Mouse (Mus musculus): ENCODE results near the gene Podxl. TPM values are rescaled to one million over a fixed set of nuclear protein-coding genes. Genes with fewer than 3 reads are reported as not detected.

The Podxl gene
- polyA plus RNA-seq, 1 experiment from 2014 or later, result not detected

DNA sequence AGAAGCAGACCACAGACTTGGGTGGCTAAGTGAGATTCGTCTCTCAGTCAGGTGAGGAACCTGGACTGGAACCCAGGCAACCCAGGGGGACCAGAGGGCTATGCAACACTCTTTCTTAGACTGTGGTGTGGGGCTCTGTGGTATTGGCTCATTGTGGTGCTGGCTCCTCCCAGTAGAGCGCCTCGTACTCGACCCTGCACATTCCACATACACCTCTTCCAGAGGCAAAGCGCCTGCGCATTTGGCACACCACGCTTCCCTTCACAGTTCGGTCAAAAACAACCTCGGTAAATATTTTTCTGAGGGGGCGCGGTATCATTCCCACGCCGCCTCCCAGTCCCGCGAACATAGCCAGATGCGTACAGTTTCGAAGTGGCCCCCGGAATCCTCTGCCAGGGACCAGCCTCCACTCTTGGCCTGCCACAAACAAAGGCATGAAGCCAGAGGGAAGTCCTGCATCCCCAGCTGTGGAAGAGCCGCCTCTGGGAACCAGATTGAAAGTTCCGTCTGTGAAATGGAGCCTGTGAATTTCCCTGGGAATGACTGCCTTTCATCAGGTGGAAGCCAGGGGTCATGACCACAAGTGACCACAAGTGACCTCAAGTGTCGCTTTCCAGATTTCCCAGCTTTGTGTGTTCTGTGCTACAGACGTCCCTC, 12.8 kb downstream of the Podxl start:
- Histone ChIP-seq H3K36me3 (ENCODE audit: inconsistent target) (no peaks in the 10 kb centered on the region), H3K4me3 (ENCODE audit: inconsistent target) (no peak overlapping the region), H3K27ac (no peak overlapping the region), H3K79me2 (ENCODE audit: inconsistent target) (no peaks in the 10 kb centered on the region)
- 83% methylated on average over 21 of the region's 22 CpGs for WGBS (ENCODE audit: missing documents)

DNA sequence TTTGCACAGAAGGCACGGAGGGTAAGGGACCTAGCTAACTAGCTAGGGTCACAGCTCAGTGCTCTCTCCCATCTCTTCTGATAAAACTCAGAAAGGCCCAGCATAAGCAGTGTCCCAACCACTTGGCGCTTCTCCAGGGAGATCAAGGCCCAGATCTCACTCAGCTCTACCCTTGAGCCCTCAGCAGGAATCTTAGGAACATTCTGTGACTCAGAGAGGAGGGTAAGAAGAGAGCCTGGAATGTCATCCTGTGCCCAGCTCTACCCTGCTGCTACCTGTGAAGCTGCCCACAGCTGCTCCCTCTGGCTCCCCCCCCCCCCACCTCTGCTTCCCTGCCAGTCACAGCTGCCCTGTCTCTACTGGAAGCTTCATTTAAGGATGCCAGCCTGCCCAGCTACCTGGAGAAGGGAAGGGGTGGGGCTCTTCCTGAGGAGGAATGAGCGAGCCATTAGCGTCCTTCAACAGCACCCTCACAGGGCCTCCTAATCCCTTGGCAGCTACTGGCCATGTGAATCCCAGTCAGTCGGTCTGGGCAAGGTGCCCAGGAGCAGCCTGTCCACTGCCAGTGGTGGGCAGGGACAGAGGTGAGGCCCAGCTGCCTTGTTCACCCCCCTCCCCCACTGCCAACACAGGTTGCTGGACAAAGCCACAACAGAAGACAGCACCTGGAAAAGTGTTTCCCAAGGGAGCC, 14.3 kb downstream of the Podxl start:
- no peak overlapping the region for H3K4me3 ChIP-seq (ENCODE audit: inconsistent target)
- H3K79me2 ChIP-seq (ENCODE audit: inconsistent target), result no peaks in the 10 kb centered on the region
- H3K36me3 ChIP-seq (ENCODE audit: inconsistent target), result no peaks in the 10 kb centered on the region
- WGBS (ENCODE audit: missing documents), result 70% methylated on average over 5 of the region's 5 CpGs
- H3K27ac ChIP-seq, result no peak overlapping the region

DNA sequence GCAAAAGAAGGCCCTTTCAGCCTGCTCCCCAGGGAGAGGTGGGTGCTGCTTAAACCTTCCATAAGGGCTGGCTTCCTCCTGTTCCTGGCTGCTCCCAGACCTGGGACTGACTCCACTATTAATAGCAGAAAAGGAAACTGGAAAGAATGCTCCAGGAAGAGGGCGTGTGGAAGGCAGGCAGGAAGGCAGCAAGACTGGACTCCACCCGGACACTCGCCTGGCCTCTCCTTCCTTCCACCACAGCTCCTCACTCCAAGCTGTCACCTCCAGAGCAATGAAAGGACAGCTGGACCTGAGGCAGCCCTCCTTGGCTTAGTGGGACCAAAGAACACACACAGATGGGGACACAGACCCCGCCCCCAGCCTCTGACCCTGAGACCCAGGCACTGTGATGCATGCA, 19.5 kb downstream of the Podxl start:
- WGBS (ENCODE audit: missing documents), result 86% methylated on average over 4 of the region's 4 CpGs
- no peaks in the 10 kb centered on the region for H3K36me3 ChIP-seq (ENCODE audit: inconsistent target)
- H3K4me3 ChIP-seq (ENCODE audit: inconsistent target), result no peak overlapping the region

DNA sequence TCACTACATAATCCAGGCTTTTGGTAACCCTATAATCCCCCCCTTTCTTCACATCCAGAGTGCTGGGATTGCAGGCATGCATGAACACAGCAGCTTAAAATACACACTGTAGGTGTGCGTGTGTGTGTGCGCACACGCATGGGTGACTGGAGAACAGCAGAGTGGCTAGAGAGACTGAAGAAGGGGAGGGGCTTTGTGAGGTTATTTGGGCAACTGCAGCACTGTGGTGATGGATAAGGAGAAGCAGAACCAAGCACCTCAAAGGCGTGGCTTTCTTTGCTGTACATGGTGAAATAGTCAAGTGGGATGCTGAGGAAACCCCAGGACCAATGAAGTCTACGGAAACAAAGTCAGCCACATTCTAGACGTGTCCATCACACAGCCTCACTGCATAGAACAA, 23.8 kb downstream of the Podxl start:
- Histone ChIP-seq H3K27ac (no peak overlapping the region), H3K79me2 (ENCODE audit: inconsistent target) (no peaks in the 10 kb centered on the region), H3K36me3 (ENCODE audit: inconsistent target) (no peaks in the 10 kb centered on the region), H3K4me3 (ENCODE audit: inconsistent target) (no peak overlapping the region)
- WGBS (ENCODE audit: missing documents), result 93% methylated on average over 6 of the region's 6 CpGs

More for the DNA sequence above, 19.5 kb downstream of the Podxl start:
- Histone ChIP-seq H3K79me2 (ENCODE audit: inconsistent target) (no peaks in the 10 kb centered on the region), H3K27ac (no peak overlapping the region)

DNA sequence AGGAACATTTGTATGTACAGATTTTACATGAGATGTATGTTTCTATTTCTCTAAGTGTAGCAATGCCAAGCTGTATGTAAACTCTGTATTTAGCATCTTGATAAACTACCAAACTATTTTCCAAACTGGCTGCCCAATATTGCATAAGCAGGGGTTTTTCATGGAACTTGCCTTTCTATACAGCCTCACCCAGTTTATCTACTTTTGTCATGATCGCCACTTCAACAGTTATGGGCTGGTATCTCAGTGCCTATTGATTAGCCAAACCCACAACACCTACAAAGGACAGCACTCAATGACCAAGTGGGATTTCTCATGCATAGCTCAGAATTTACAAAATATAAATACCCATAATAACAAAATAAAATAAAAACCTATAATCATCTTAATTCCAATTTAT, 25.7 kb downstream of the Podxl start:
- no peaks in the 10 kb centered on the region for H3K36me3 ChIP-seq (ENCODE audit: inconsistent target)
- 100% methylated on average over 1 of the region's 1 CpGs for WGBS (ENCODE audit: missing documents)
- no peak overlapping the region for H3K27ac ChIP-seq
- no peak overlapping the region for H3K4me3 ChIP-seq (ENCODE audit: inconsistent target)
- H3K79me2 ChIP-seq (ENCODE audit: inconsistent target), result no peaks in the 10 kb centered on the region

DNA sequence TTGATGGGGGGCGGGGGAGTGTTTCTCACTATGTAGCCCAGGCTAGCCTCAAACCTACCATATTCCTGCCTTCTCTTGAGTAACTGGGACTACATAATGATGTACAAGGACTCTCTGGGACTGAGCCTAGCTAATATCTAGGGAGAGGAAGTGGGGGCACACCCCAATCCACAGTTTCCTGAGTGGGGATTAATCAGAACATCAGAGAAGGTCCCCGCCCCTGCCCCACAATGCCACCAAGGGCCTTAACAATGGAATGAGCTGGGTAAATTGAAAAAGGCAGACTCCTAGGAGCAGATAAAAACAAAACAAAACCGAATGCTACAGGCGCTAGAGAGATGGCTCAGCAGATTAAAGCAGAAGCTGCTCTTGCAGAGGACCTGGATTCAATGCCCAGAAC, 26.6 kb downstream of the Podxl start:
- WGBS (ENCODE audit: missing documents), result 68% methylated on average over 4 of the region's 4 CpGs
- H3K27ac ChIP-seq, result no peak overlapping the region
- no peaks in the 10 kb centered on the region for H3K79me2 ChIP-seq (ENCODE audit: inconsistent target)
- no peak overlapping the region for H3K4me3 ChIP-seq (ENCODE audit: inconsistent target)
- H3K36me3 ChIP-seq (ENCODE audit: inconsistent target), result no peaks in the 10 kb centered on the region

DNA sequence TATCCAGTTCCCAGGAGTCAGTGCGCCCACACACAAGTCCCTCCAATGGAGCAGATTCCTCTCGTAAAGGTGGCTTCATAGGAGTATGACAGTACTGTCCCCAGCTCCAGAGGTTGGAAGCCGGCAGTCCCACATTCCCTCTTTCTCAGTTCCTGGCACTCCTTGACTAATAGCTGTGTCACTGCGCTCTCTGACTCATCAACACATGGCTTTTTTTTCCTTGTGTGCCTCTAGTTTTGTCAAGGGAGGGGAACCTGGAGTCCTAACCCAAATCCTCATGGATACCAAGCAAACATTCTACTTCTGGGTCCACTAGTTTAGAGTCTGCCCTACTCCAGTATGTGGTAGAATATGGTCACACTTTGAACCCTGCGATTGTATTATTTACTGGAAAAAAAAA, 29.1 kb downstream of the Podxl start:
- no peak overlapping the region for H3K4me3 ChIP-seq (ENCODE audit: inconsistent target)
- no peak overlapping the region for H3K27ac ChIP-seq
- WGBS (ENCODE audit: missing documents), result 97% methylated on average over 5 of the region's 5 CpGs
- H3K36me3 ChIP-seq (ENCODE audit: inconsistent target), result no peaks in the 10 kb centered on the region
- no peaks in the 10 kb centered on the region for H3K79me2 ChIP-seq (ENCODE audit: inconsistent target)

DNA sequence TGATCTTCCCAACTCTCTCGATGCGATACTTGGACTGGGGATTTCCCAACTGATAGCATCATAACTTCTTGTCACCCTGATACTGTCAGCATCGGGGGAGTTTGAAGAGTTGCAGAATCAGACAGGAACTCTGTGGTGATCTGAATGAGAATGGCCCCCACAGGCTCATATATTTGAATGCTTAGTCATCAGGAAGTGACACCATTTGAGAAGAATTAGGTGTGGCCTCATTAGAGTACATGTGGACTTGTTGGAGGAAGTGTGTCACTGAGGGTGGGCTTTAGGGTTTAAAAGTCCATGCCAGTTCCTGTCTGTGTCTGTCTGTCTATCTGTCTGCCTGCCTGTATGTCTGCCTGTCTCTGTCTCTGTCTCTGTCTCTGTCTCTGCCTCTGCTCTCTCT, 31.9 kb downstream of the Podxl start:
- Histone ChIP-seq H3K27ac (no peak overlapping the region), H3K79me2 (ENCODE audit: inconsistent target) (no peaks in the 10 kb centered on the region), H3K36me3 (ENCODE audit: inconsistent target) (no peaks in the 10 kb centered on the region), H3K4me3 (ENCODE audit: inconsistent target) (no peak overlapping the region)
- 52% methylated on average over 3 of the region's 3 CpGs for WGBS (ENCODE audit: missing documents)

DNA sequence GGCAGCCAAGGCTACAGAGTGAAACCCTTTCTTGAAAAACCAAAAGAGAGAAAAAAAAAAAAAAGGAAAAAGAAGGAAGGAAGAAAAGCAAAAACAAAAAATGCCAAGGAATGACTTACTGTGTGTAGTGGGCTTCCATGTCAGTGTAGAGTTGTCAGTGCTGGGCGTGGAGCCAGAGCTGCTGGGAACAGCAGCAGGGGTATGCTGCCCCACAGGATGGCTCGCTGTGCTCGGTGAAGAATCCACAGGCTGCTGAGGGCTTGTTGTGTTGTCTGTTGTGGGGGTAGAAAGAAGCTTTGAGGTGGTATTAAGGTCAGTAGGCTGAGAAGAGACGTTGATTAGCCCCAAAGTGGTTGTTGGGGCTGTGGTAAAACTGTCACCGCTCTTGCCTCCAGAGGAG, 35.4 kb downstream of the Podxl start:
- H3K79me2 ChIP-seq (ENCODE audit: inconsistent target), result no peaks in the 10 kb centered on the region
- WGBS (ENCODE audit: missing documents), result 83% methylated on average over 5 of the region's 5 CpGs
- H3K27ac ChIP-seq, result no peak overlapping the region
- H3K4me3 ChIP-seq (ENCODE audit: inconsistent target), result no peak overlapping the region
- H3K36me3 ChIP-seq (ENCODE audit: inconsistent target), result no peaks in the 10 kb centered on the region

DNA sequence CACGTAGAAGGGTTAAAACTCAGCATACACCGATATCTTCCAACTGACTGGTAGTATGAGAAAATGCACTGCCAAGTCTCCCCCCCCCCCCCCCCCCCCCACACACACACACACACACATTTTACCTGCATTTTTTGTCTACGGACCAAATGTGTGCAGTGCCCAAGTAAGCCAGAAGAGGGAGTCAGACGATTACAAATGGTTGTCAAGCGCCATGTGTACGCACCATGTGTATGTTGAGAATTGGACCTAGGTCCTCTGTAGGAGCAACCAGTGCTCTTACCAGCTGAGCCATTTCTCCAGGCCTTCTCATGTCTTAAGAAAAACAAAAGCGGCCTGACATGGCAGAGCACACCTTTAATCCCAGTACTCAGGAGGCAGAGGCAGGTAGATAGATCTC, 35.9 kb downstream of the Podxl start:
- 69% methylated on average over 6 of the region's 7 CpGs for WGBS (ENCODE audit: missing documents)
- H3K27ac ChIP-seq, result no peak overlapping the region
- no peaks in the 10 kb centered on the region for H3K36me3 ChIP-seq (ENCODE audit: inconsistent target)

DNA sequence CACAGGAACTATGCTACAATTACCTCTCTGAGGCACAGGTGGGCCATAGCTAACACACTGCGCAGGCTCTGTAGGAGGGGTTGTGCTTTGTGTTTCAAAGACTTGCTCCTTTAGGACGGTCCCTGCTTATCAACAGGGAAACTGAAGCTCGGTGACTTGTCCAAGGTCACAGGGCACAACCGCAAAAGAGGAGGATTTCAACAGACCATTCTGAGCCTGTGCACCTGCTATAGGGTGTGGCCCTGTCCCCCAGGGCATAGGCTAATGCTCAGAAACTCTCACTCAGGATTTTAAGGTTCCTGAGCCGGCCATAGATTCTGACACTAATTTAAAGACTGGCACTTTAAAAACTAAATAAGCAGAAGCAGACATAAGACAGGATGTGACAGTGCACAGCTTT, 36.9 kb downstream of the Podxl start:
- Histone ChIP-seq H3K27ac (no peak overlapping the region), H3K36me3 (ENCODE audit: inconsistent target) (no peaks in the 10 kb centered on the region)
- WGBS (ENCODE audit: missing documents), result 92% methylated on average over 5 of the region's 5 CpGs

More for the DNA sequence above, 35.9 kb downstream of the Podxl start:
- H3K79me2 ChIP-seq (ENCODE audit: inconsistent target), result no peaks in the 10 kb centered on the region
- H3K4me3 ChIP-seq (ENCODE audit: inconsistent target), result no peak overlapping the region

DNA sequence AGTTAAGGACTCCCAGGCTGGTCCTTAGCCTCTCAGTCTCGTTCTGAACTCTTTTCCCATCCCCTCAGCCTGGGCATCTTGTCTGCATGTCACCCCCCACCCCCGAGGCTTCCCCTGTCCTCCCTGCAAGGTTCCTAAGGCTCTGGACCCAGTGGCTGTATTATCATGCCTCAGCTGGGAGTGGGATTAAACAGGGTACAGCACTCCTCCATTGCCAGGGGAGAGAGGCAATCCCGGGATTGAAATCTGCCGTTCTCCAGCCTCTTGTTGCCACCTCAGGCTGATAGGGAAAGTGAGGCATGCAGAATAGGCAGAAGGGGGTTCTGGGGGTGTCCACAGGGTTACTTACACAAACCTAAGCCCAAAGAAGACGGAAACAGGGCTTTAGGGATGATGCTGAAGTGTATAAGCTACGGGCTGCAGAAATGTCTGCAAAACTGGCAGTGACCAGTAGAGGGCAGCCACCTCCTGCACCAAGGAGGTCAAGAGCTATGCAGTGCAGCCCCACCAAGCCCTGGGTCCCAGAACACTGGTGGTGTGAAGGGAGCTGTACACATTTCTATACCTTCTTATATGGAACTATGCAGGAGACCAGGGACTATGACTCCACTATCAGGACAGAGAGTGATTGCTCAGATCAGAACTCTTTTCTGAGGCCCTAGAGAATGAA, 38.4 kb downstream of the Podxl start:
- WGBS (ENCODE audit: missing documents), result 70% methylated on average over 6 of the region's 6 CpGs
- H3K4me3 ChIP-seq (ENCODE audit: inconsistent target), result no peak overlapping the region
- H3K27ac ChIP-seq, result no peak overlapping the region
- H3K79me2 ChIP-seq (ENCODE audit: inconsistent target), result no peaks in the 10 kb centered on the region
- no peaks in the 10 kb centered on the region for H3K36me3 ChIP-seq (ENCODE audit: inconsistent target)

More for the DNA sequence above, 36.9 kb downstream of the Podxl start:
- Histone ChIP-seq H3K79me2 (ENCODE audit: inconsistent target) (no peaks in the 10 kb centered on the region), H3K4me3 (ENCODE audit: inconsistent target) (no peak overlapping the region)

DNA sequence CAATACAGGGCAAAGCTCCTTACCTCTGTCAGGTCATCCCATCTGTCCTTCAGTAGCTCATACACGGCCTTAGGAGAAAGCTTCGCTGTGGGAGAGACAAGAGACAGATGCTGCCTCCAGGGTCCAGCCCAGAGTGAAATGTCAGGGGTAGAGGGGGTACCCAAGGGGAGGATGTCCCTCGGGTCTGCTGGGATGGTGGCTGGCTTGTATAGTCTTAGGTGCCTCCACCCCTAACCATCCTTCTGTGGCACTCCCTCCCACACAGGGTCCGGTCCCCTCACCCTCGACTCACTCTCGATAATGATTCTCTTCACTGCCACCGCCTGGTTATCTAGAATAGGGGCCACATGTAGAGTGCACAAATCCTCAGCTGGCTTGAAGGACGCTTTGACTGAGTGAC, 39.1 kb downstream of the Podxl start:
- Histone ChIP-seq H3K79me2 (ENCODE audit: inconsistent target) (no peaks in the 10 kb centered on the region), H3K4me3 (ENCODE audit: inconsistent target) (no peak overlapping the region), H3K27ac (no peak overlapping the region), H3K36me3 (ENCODE audit: inconsistent target) (no peaks in the 10 kb centered on the region)
- whole genome bisulfite sequencing (ENCODE audit: missing documents), result 90% methylated on average over 8 of the region's 8 CpGs

DNA sequence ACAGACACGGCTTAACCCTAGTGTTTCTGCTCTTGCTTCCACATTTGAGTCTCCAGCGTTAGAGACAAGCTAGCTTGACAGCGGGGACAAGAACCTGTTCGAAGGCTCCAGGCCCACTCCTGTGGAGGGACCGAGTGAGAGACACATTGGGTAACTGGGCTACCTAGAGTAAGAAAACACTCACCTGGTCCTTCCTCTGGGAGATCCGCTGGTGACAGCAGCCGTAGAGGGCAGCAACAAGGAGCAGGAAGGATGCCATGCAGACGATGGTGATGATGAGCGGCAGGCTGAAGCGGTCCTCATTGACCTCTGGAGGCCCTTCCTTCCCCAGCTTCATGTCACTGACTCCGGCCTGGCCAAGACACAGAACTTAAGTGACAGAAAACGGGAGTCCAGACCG, 39.7 kb downstream of the Podxl start:
- no peak overlapping the region for H3K4me3 ChIP-seq (ENCODE audit: inconsistent target)
- no peaks in the 10 kb centered on the region for H3K79me2 ChIP-seq (ENCODE audit: inconsistent target)
- no peaks in the 10 kb centered on the region for H3K36me3 ChIP-seq (ENCODE audit: inconsistent target)
- 97% methylated on average over 12 of the region's 13 CpGs for WGBS (ENCODE audit: missing documents)
- H3K27ac ChIP-seq, result no peak overlapping the region

DNA sequence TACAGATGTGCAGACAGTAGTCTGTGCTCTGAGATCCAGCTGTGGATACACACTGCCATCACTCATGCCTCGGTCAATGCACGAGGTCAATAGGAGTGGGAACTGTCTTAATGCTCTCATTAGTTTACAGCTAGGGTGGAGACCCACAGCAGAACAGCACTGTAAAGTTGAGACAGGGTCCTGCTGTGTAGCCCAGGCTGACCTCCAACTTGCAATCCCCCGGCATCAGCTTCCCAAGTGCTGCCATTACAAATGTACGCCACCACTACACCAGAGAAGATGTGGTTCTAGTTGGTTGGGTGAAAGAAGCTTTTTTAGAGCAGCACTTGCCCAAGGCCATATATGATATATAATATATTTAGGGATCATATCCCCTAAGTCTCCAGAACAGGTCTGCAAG, 40.1 kb downstream of the Podxl start:
- no peak overlapping the region for H3K27ac ChIP-seq
- no peaks in the 10 kb centered on the region for H3K79me2 ChIP-seq (ENCODE audit: inconsistent target)
- H3K36me3 ChIP-seq (ENCODE audit: inconsistent target), result no peaks in the 10 kb centered on the region
- 97% methylated on average over 4 of the region's 4 CpGs for WGBS (ENCODE audit: missing documents)
- no peak overlapping the region for H3K4me3 ChIP-seq (ENCODE audit: inconsistent target)
